22 mouse cellular contexts compared by ENCODE assay signal in the genomic region with DNA sequence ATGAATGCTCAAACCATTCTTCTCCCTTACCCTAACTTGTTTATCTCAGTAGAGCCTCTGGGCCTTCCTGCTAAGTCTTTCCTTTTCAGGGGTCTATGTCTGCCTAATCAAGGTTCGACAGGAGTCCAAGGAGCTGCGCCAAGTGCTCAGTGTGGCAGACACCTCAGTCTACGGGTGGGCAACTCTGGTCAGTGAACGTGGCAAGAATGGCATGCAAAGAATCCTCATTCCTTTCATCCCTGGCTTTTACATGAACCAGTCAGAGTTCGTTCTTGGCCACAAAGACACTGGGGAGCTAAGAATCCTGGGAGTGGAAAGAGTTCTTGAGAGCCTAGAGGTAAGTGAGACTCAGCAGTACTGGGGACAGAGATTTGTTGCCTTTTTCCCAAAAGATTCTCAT. TPM values are rescaled to one million over a fixed set of nuclear protein-coding genes. Genes with fewer than 3 reads are reported as not detected.
DNase-seq lines count a peak whose midpoint lies in the region; ATAC-seq and TF ChIP-seq lines count a peak whose summit lies in the region.
"Had no signal": no experiment of that assay in that cellular context is flagged by ENCODE, and none has a peak within 500 bp of the region (broad histone marks: within the 10 kb centered on the region; RNA-seq: fewer than 3 reads in every experiment).

No protein-coding gene starts in this region.

- peaks cover 12% of the 10 kb centered on the region for H3K36me3 ChIP-seq in heart, embryonic 14.5 days (ENCODE audit: control insufficient read depth, insufficient read depth, low read length)
- peaks cover 14 to 29% of the 10 kb centered on the region in 2 experiments for H3K36me3 ChIP-seq in CH12.LX (replicated peaks in 1 of 2; ENCODE audit: control insufficient read depth in 1 of 2, insufficient read depth in 1 of 2, low read length in 1 of 2)

- no peaks in the 10 kb centered on the region for H3K79me2 ChIP-seq in CH12.LX (replicated peaks; ENCODE audit: control insufficient read depth, extremely low read depth, insufficient read depth, poor library complexity, severe bottlenecking)

- H3K9ac ChIP-seq in heart, embryonic 14.5 days (ENCODE audit: low read length), result no peak overlapping the region
- H3K9ac ChIP-seq in CH12.LX (ENCODE audit: insufficient read depth, low read depth), result no peak overlapping the region
- H3K9ac ChIP-seq: forebrain, embryonic 13.5 days; forebrain, postnatal 0 days; hindbrain, embryonic 13.5 days had no signal

- WGBS in heart, embryonic 14.5 days, result 18% methylated on average over 5 of the region's 5 CpGs

- dilution Hi-C loops in CH12.LX (cut with MboI; ENCODE audit: extremely low pct_ligation_motif_present, extremely low pct_unique_long_range_greater_than_20kb, low sequenced_read_pairs), result no loop called here

- 0 out of 2 replicates have a peak, but pooled peaks have one; percentile 18 for TF ChIP-seq EP300 in CH12.LX (IDR thresholded peaks at IDR 0.05; ENCODE audit: low read length)

- peak; percentile 29 for ATAC-seq in heart, embryonic 14.5 days (ENCODE audit: insufficient number of reproducible peaks, insufficient read depth, low FRiP score, low read depth)
- ATAC-seq: CD4-positive, CD25-positive, alpha-beta regulatory T cell, adult 4 months; forebrain, embryonic 13.5 days; forebrain, postnatal 0 days; hindbrain, postnatal 0 days had no signal

- TF ChIP-seq POLR2A in CH12.LX (IDR thresholded peaks at IDR 0.05; ENCODE audit: low read depth, low read length), result no peak

- H3K4me2 ChIP-seq in heart, embryonic 14.5 days (ENCODE audit: low read length), result no peak overlapping the region
- no peak overlapping the region for H3K4me2 ChIP-seq in CH12.LX (ENCODE audit: insufficient read depth, low read depth, poor library complexity, severe bottlenecking)
- H3K4me2 ChIP-seq: forebrain, embryonic 13.5 days; hindbrain, embryonic 13.5 days had no signal

- in situ Hi-C loops in CH12.LX (cut with MboI; ENCODE audit: low pct_ligation_motif_present, low pct_unique_long_range_greater_than_20kb, low sequenced_read_pairs), result no loop called here

- H3K27me3 ChIP-seq in heart, embryonic 14.5 days (ENCODE audit: control insufficient read depth, insufficient read depth, low read length), result no peaks in the 10 kb centered on the region
- no peaks in the 10 kb centered on the region for H3K27me3 ChIP-seq in CH12.LX (replicated peaks)
- H3K27me3 ChIP-seq: forebrain, embryonic 13.5 days; hindbrain, embryonic 13.5 days had no signal

- peaks cover 0 to 2% of the 10 kb centered on the region in 2 experiments; a peak in 1 of 4 replicates for H3K4me1 ChIP-seq in heart, embryonic 14.5 days (ENCODE audit: control insufficient read depth in 2 of 2, insufficient read depth in 2 of 2, low read length in 2 of 2)
- peaks cover 7 to 15% of the 10 kb centered on the region in 2 experiments for H3K4me1 ChIP-seq in CH12.LX (ENCODE audit: control insufficient read depth in 1 of 2, insufficient read depth in 2 of 2)
- H3K4me1 ChIP-seq: embryonic facial prominence, embryonic 10.5 days; forebrain, embryonic 13.5 days; hindbrain, embryonic 13.5 days had no signal

- H3K4me3 ChIP-seq in heart, embryonic 14.5 days (ENCODE audit: control insufficient read depth in 1 of 2, insufficient read depth in 1 of 2, low read depth in 1 of 2, low read length in 2 of 2), result no peak overlapping the region
- H3K4me3 ChIP-seq in CH12.LX (replicated peaks in 1 of 3; ENCODE audit: low read depth in 2 of 3, low read length in 2 of 3, poor library complexity in 1 of 3), result no peak overlapping the region
- H3K4me3 ChIP-seq: embryonic facial prominence, embryonic 10.5 days; forebrain, embryonic 13.5 days; hindbrain, embryonic 13.5 days had no signal

- no peaks in the 10 kb centered on the region for H3K9me3 ChIP-seq in heart, embryonic 14.5 days (ENCODE audit: control insufficient read depth, low read length)
- no peaks in the 10 kb centered on the region for H3K9me3 ChIP-seq in CH12.LX (replicated peaks; ENCODE audit: low read length)
- H3K9me3 ChIP-seq: embryonic facial prominence, embryonic 10.5 days; forebrain, embryonic 13.5 days; hindbrain, embryonic 13.5 days had no signal

- TF ChIP-seq CTCF in CH12.LX (conservative IDR thresholded peaks at IDR 0.05 in 1 of 2, IDR thresholded peaks at IDR 0.05 in 1 of 2; ENCODE audit: low read depth in 2 of 2, low read length in 2 of 2), result no peak

- H3K27ac ChIP-seq in heart, embryonic 14.5 days (replicated peaks in 1 of 2; ENCODE audit: control insufficient read depth in 1 of 2, insufficient read depth in 1 of 2, low read depth in 2 of 2, low read length in 2 of 2), result peak overlapping the region; percentile 1 to 39; a peak in 1 of 4 replicates
- H3K27ac ChIP-seq in CH12.LX (ENCODE audit: insufficient read depth, low read depth), result no peak overlapping the region
- H3K27ac ChIP-seq: embryonic facial prominence, embryonic 10.5 days; forebrain, embryonic 13.5 days; hindbrain, embryonic 13.5 days; hindbrain, postnatal 0 days had no signal

- no peak for DNase-seq in heart, adult 18-20 months
- DNase-seq in heart, postnatal 4 days, result peak; percentile 30
- DNase-seq in heart, postnatal 25 days (ENCODE audit: low spot score), result no peak
- DNase-seq in 3134 (ENCODE audit: extremely low read depth, insufficient read length, low spot score), result peak; percentile 41
- DNase-seq in CH12.LX (ENCODE audit: extremely low read depth), result no peak
- DNase-seq in lung, postnatal 4 days, result no peak
- DNase-seq: adrenal gland, adult 2 months; adrenal gland, postnatal 25 days; B cell, adult 2 months; cerebellum, adult 2 months; cerebellum, postnatal 10 days; forebrain, postnatal 0 days; gastrocnemius, postnatal 14 days; kidney, adult 11 months had no signal

- intact Hi-C loops in heart, postnatal 25 days (cut with DNase I), result no loop called here

- TF ChIP-seq RAD21 in CH12.LX (IDR thresholded peaks at IDR 0.05; ENCODE audit: low read depth, low read length), result no peak

TF ChIP-seq in CH12.LX, 34 proteins besides CTCF, POLR2A, EP300 and RAD21:
- TF ChIP-seq MAX (IDR thresholded peaks at IDR 0.05; ENCODE audit: low read length) (no peak), SMC3 (IDR thresholded peaks at IDR 0.05; ENCODE audit: low read depth, low read length) (no peak), MYC (IDR thresholded peaks at IDR 0.05; ENCODE audit: low read depth, low read length) (no peak)

RNA-seq across cellular contexts. Expression of gene Rps27, which starts 9.8 kb away (rescaled TPM):
- polyA plus RNA-seq in heart, embryonic 14.5 days (2014; fragmentation: Nextera tagmentation; extraction: Ambion mirVana), result 1,133 and 1,344 TPM in 2 replicates
- 1,000 to 10,000 TPM; 1,057 to 1,251 TPM for total RNA-seq in heart, adult 18-20 months (2021)
- 1,000 to 10,000 TPM; 1,313 to 1,450 TPM for total RNA-seq in heart, postnatal 4 days (2021)
- total RNA-seq in heart, postnatal 25 days (2021), result 1,000 to 10,000 TPM in 1 of 2 experiments, 100 to 1,000 TPM in 1; 993 to 1,012 TPM
- 3,858 and 4,378 TPM in 2 replicates for total RNA-seq in CH12.LX (2012; rRNA removed)
- total RNA-seq in CH12.LX (2014; rRNA removed), result 2,142 and 2,224 TPM in 2 replicates
- 1,222 and 1,264 TPM in 2 replicates for polyA plus RNA-seq in CH12.LX (2012; ENCODE audit: insufficient read length, low read depth)

RNA-seq across cellular contexts. Expression of gene Rab13, which starts 9.9 kb away (rescaled TPM):
- polyA plus RNA-seq in heart, embryonic 14.5 days (2014; fragmentation: Nextera tagmentation; extraction: Ambion mirVana), result 12.1 and 12.6 TPM in 2 replicates
- 1 to 10 TPM; 4.2 to 4.9 TPM for total RNA-seq in heart, adult 18-20 months (2021)
- total RNA-seq in heart, postnatal 4 days (2021), result 10 to 100 TPM; 14.8 to 19.0 TPM
- total RNA-seq in heart, postnatal 25 days (2021), result 1 to 10 TPM; 6.0 to 7.9 TPM
- total RNA-seq in CH12.LX (2012; rRNA removed) (2.3 and 3.3 TPM in 2 replicates), CH12.LX (2014; rRNA removed) (0.34 TPM in 1 of 2 replicates, not detected in the other)
- 0.23 and 0.63 TPM in 2 replicates for polyA plus RNA-seq in CH12.LX (2012; ENCODE audit: insufficient read length, low read depth)

RNA-seq across cellular contexts. Expression of gene Jtb, which starts 27.8 kb away (rescaled TPM):
- 95.1 and 96.7 TPM in 2 replicates for polyA plus RNA-seq in heart, embryonic 14.5 days (2014; fragmentation: Nextera tagmentation; extraction: Ambion mirVana)
- total RNA-seq in heart, adult 18-20 months (2021), result 10 to 100 TPM; 51.7 to 54.8 TPM
- 10 to 100 TPM; 40.9 to 47.4 TPM for total RNA-seq in heart, postnatal 4 days (2021)
- 10 to 100 TPM; 49.0 to 50.7 TPM for total RNA-seq in heart, postnatal 25 days (2021)
- total RNA-seq in CH12.LX (2012; rRNA removed), result 50.8 and 62.9 TPM in 2 replicates
- total RNA-seq in CH12.LX (2014; rRNA removed), result 54.2 and 70.3 TPM in 2 replicates
- 67.4 and 73.6 TPM in 2 replicates for polyA plus RNA-seq in CH12.LX (2012; ENCODE audit: insufficient read length, low read depth)

RNA-seq across cellular contexts. Expression of gene Creb3l4, which starts 39.7 kb away (rescaled TPM):
- 1.9 and 3.5 TPM in 2 replicates for polyA plus RNA-seq in heart, embryonic 14.5 days (2014; fragmentation: Nextera tagmentation; extraction: Ambion mirVana)
- under 1 TPM in 1 of 2 experiments, not detected in 1; 0.41 TPM for total RNA-seq in heart, adult 18-20 months (2021)
- under 1 TPM; 0.18 to 0.19 TPM for total RNA-seq in heart, postnatal 4 days (2021)
- not detected for total RNA-seq in heart, postnatal 25 days (2021)
- total RNA-seq in CH12.LX (2012; rRNA removed) (0.25 and 0.89 TPM in 2 replicates), CH12.LX (2014; rRNA removed) (0.21 and 0.72 TPM in 2 replicates)
- polyA plus RNA-seq in CH12.LX (2012; ENCODE audit: insufficient read length, low read depth), result 0.59 and 0.70 TPM in 2 replicates
- total RNA-seq: gastrocnemius, adult 18-20 months; hematopoietic stem cell, adult 5-6 weeks had no signal

RNA-seq across cellular contexts. Expression of gene Slc39a1, which starts 44.4 kb away (rescaled TPM):
- 86.6 and 88.2 TPM in 2 replicates for polyA plus RNA-seq in heart, embryonic 14.5 days (2014; fragmentation: Nextera tagmentation; extraction: Ambion mirVana)
- 10 to 100 TPM; 62.0 to 65.5 TPM for total RNA-seq in heart, adult 18-20 months (2021)
- total RNA-seq in heart, postnatal 4 days (2021), result 100 to 1,000 TPM; 101 to 106 TPM
- 10 to 100 TPM; 83.7 to 84.3 TPM for total RNA-seq in heart, postnatal 25 days (2021)
- total RNA-seq in CH12.LX (2012; rRNA removed) (42.2 and 44.4 TPM in 2 replicates), CH12.LX (2014; rRNA removed) (22.9 and 23.8 TPM in 2 replicates)
- polyA plus RNA-seq in CH12.LX (2012; ENCODE audit: insufficient read length, low read depth), result 40.4 and 40.7 TPM in 2 replicates

Comparison
In these comparisons a context has a peak if more than half of its experiments do, and no peak if none do; other contexts are left out.
1. DNase-seq: peak in heart, postnatal 4 days (single experiment) and 3134 (single experiment); none in heart, adult 18-20 months (0 of 2), heart, postnatal 25 days (single experiment), CH12.LX (single experiment) and lung, postnatal 4 days (0 of 2).